Comparison of ENCODE assay signal across 7 mouse cellular contexts in genomic region chr11:76645955-76646354, GRCm38 (mm10). TPM values are rescaled to one million over a fixed set of nuclear protein-coding genes. Genes with fewer than 3 reads are reported as not detected.
DNase-seq lines count a peak whose midpoint lies in the region; ATAC-seq and TF ChIP-seq lines count a peak whose summit lies in the region.

No protein-coding gene starts in this region.

- no peaks in the 10 kb centered on the region for H3K36me3 ChIP-seq in embryonic facial prominence, embryonic 14.5 days (ENCODE audit: control insufficient read depth, insufficient read depth, low read length)
- no peaks in the 10 kb centered on the region for H3K36me3 ChIP-seq in limb, embryonic 14.5 days (ENCODE audit: control insufficient read depth, insufficient read depth, low read length)
- H3K36me3 ChIP-seq in midbrain, embryonic 16.5 days (ENCODE audit: control insufficient read depth, insufficient read depth, low read length), result no peaks in the 10 kb centered on the region

- 0 out of 2 replicates have a peak overlapping the region, but pooled peaks have one; percentile 25 for H3K9ac ChIP-seq in embryonic facial prominence, embryonic 14.5 days (ENCODE audit: low read depth, low read length)
- H3K9ac ChIP-seq in limb, embryonic 14.5 days (ENCODE audit: low read depth, low read length, severe bottlenecking), result no peak overlapping the region
- H3K9ac ChIP-seq in midbrain, embryonic 16.5 days (ENCODE audit: low read depth, low read length), result peak overlapping the region; percentile 42; the same call in 1 of the 2 replicates

- peak overlapping the region; percentile 31 for H3K4me3 ChIP-seq in embryonic facial prominence, embryonic 14.5 days (ENCODE audit: low read depth, low read length)
- H3K4me3 ChIP-seq in limb, embryonic 14.5 days (replicated peaks; ENCODE audit: low read length), result peak overlapping the region; percentile 25
- H3K4me3 ChIP-seq in midbrain, embryonic 16.5 days (ENCODE audit: low read depth, low read length), result peak overlapping the region; percentile 29

- 0% methylated on average over 19 of the region's 19 CpGs for WGBS in embryonic facial prominence, embryonic 14.5 days
- under 1% methylated on average over 19 of the region's 19 CpGs for WGBS in limb, embryonic 14.5 days
- WGBS in midbrain, embryonic 16.5 days, result under 1% methylated on average over 19 of the region's 19 CpGs

- H3K9me3 ChIP-seq in embryonic facial prominence, embryonic 14.5 days (ENCODE audit: control insufficient read depth, low read length), result no peaks in the 10 kb centered on the region
- no peaks in the 10 kb centered on the region for H3K9me3 ChIP-seq in limb, embryonic 14.5 days (ENCODE audit: control insufficient read depth, low read length)
- no peaks in the 10 kb centered on the region for H3K9me3 ChIP-seq in midbrain, embryonic 16.5 days (replicated peaks; ENCODE audit: control insufficient read depth, low read length, poor library complexity, severe bottlenecking)

- peaks cover 18% of the 10 kb centered on the region for H3K4me1 ChIP-seq in embryonic facial prominence, embryonic 14.5 days (ENCODE audit: control insufficient read depth, insufficient read depth, low read length)
- H3K4me1 ChIP-seq in limb, embryonic 14.5 days (ENCODE audit: control insufficient read depth, insufficient read depth, low read length), result peaks cover 14% of the 10 kb centered on the region
- H3K4me1 ChIP-seq in midbrain, embryonic 16.5 days (ENCODE audit: control insufficient read depth, insufficient read depth, low read length), result peaks cover 20% of the 10 kb centered on the region

- 0 out of 2 replicates have a peak, but pooled peaks have one; percentile 33 for TF ChIP-seq POLR2A in limb, embryonic 14.5 days (IDR thresholded peaks at IDR 0.05; ENCODE audit: borderline replicate concordance, extremely low read depth, insufficient read depth, insufficient read length)

- no peaks in the 10 kb centered on the region for H3K27me3 ChIP-seq in embryonic facial prominence, embryonic 14.5 days (replicated peaks; ENCODE audit: control insufficient read depth, insufficient read depth, low read length)
- no peaks in the 10 kb centered on the region for H3K27me3 ChIP-seq in limb, embryonic 14.5 days (ENCODE audit: control insufficient read depth, insufficient read depth, low read length)
- H3K27me3 ChIP-seq in midbrain, embryonic 16.5 days (ENCODE audit: control insufficient read depth, insufficient read depth, low read depth, low read length), result no peaks in the 10 kb centered on the region; the same call in 1 of the 2 replicates

- H3K27ac ChIP-seq in embryonic facial prominence, embryonic 14.5 days (replicated peaks; ENCODE audit: low read depth, low read length), result no peak overlapping the region
- H3K27ac ChIP-seq in limb, embryonic 14.5 days (replicated peaks; ENCODE audit: low read depth, low read length), result no peak overlapping the region
- H3K27ac ChIP-seq in midbrain, embryonic 16.5 days (ENCODE audit: low read length), result no peak overlapping the region

- peak; percentile 70 for ATAC-seq in embryonic facial prominence, embryonic 14.5 days (ENCODE audit: low read depth)
- ATAC-seq in limb, embryonic 14.5 days (ENCODE audit: low FRiP score, low read depth), result peak; percentile 70; the same call in 1 of the 2 replicates
- peak; percentile 81 for ATAC-seq in midbrain, embryonic 16.5 days

- DNase-seq in adrenal gland, postnatal 36 days, result peak; percentile 91 to 92
- peak; percentile 90 for DNase-seq in embryonic facial prominence, embryonic 14.5 days (ENCODE audit: low spot score)
- DNase-seq in heart, adult 9 months (ENCODE audit: low spot score in 2 of 2), result peak; percentile 45 to 81
- DNase-seq in kidney, adult 9 months, result peak; percentile 90
- DNase-seq in limb, embryonic 14.5 days (ENCODE audit: low spot score), result peak; percentile 91
- peak; percentile 71 to 87 for DNase-seq in spleen, postnatal 10 days (ENCODE audit: low spot score in 2 of 2)

- peak overlapping the region; percentile 54 for H3K4me2 ChIP-seq in embryonic facial prominence, embryonic 14.5 days (ENCODE audit: low read depth, low read length)
- H3K4me2 ChIP-seq in limb, embryonic 14.5 days (replicated peaks; ENCODE audit: low read depth, low read length, severe bottlenecking), result peak overlapping the region; percentile 60
- H3K4me2 ChIP-seq in midbrain, embryonic 16.5 days (ENCODE audit: low read length), result peak overlapping the region; percentile 57

RNA-seq across cellular contexts. Expression of gene Abr, which starts 23.8 kb away (rescaled TPM):
- total RNA-seq in adrenal gland, postnatal 36 days (2021), result 10 to 100 TPM; 54.6 to 63.5 TPM
- polyA plus RNA-seq in embryonic facial prominence, embryonic 14.5 days (2014; fragmentation: Nextera tagmentation; extraction: Ambion mirVana), result 35.3 and 41.4 TPM in 2 replicates
- 67.5 and 82.3 TPM in 2 replicates for polyA plus RNA-seq in limb, embryonic 14.5 days (2012; rRNA removed)
- 39.7 and 44.5 TPM in 2 replicates for polyA plus RNA-seq in limb, embryonic 14.5 days (2014; fragmentation: Nextera tagmentation; extraction: Ambion mirVana)
- polyA plus RNA-seq in midbrain, embryonic 16.5 days (2015; fragmentation: Nextera tagmentation; extraction: Ambion mirVana), result 110 and 116 TPM in 2 replicates

RNA-seq across cellular contexts. Expression of gene Bhlha9, which starts 26.3 kb away (rescaled TPM):
- not detected for total RNA-seq in adrenal gland, postnatal 36 days (2021)
- polyA plus RNA-seq in embryonic facial prominence, embryonic 14.5 days (2014; fragmentation: Nextera tagmentation; extraction: Ambion mirVana), result 0.14 TPM in 1 of 2 replicates, not detected in the other
- polyA plus RNA-seq in limb, embryonic 14.5 days (2012; rRNA removed), result 1.9 and 2.4 TPM in 2 replicates
- polyA plus RNA-seq in limb, embryonic 14.5 days (2014; fragmentation: Nextera tagmentation; extraction: Ambion mirVana), result 2.2 and 2.5 TPM in 2 replicates
- 1.3 and 1.9 TPM in 2 replicates for polyA plus RNA-seq in midbrain, embryonic 16.5 days (2015; fragmentation: Nextera tagmentation; extraction: Ambion mirVana)

RNA-seq across cellular contexts. Expression of gene Trarg1, which starts 33.7 kb away (rescaled TPM):
- total RNA-seq in adrenal gland, postnatal 36 days (2021), result 10 to 100 TPM; 46.5 to 59.3 TPM
- 2.5 and 3.9 TPM in 2 replicates for polyA plus RNA-seq in embryonic facial prominence, embryonic 14.5 days (2014; fragmentation: Nextera tagmentation; extraction: Ambion mirVana)
- 0.18 and 0.20 TPM in 2 replicates for polyA plus RNA-seq in limb, embryonic 14.5 days (2012; rRNA removed)
- 0.51 and 0.57 TPM in 2 replicates for polyA plus RNA-seq in limb, embryonic 14.5 days (2014; fragmentation: Nextera tagmentation; extraction: Ambion mirVana)
- polyA plus RNA-seq in midbrain, embryonic 16.5 days (2015; fragmentation: Nextera tagmentation; extraction: Ambion mirVana), result 0.21 and 0.24 TPM in 2 replicates
